Mouse (Mus musculus) brown adipose tissue, adult 24 weeks (tissue): ENCODE data around the gene Cspg5. TPM values are rescaled to one million over a fixed set of nuclear protein-coding genes. Genes with fewer than 3 reads are reported as not detected.
A peak's percentile ranks its signal among the peaks of the same experiment; 100 is the strongest.

Experiments
- H3K27ac ChIP-seq: fragments of 200-500 bp; replicated peaks from 2 replicates; pipeline ENCODE4 v1.5.1; 2012; ENCODE audit warnings: low read depth, mild to moderate bottlenecking, low read length
- H3K4me1 ChIP-seq: fragments of 200-500 bp; 2 replicates; pipeline ENCODE4 v1.6.1; 2012; ENCODE audit warnings: low read length, mixed read lengths; ENCODE audit not compliant: control insufficient read depth, insufficient read depth, insufficient read length
- H3K4me3 ChIP-seq: fragments of 200-500 bp; 2 replicates; pipeline ENCODE4 v1.5.1; 2012; ENCODE audit warnings: low read depth, mild to moderate bottlenecking, low read length, moderate library complexity; ENCODE audit not compliant: insufficient read depth
- polyA plus RNA-seq: library from polyadenylated mRNA; stranded (reverse); fragments of >200 nt; gene quantifications from 2 replicates; pipeline ENCODE4 v1.2.4, GENCODE M21; 2012; ENCODE audit not compliant: missing spikeins, insufficient read depth, insufficient read length

Gene Cspg5
- 0.92 and 1.1 TPM in 2 replicates for polyA plus RNA-seq

GRCm38 (mm10) chr9:110243221-110243833, at the start of gene Cspg5:
Gene Cspg5 (plus strand): TSS chr9:110243783.
- peaks cover 2% of the 10 kb centered on the region; the same call in 1 of the 2 replicates for H3K4me1 ChIP-seq
- no peak within 1 kb of the TSS for H3K27ac ChIP-seq
- peak within 1 kb of the TSS; percentile 64; the same call in 1 of the 2 replicates for H3K4me3 ChIP-seq

GRCm38 (mm10) chr9:110199870-110200269, 43.7 kb upstream of the Cspg5 start:
- Histone ChIP-seq H3K4me3 (no peak overlapping the region), H3K4me1 (no peaks in the 10 kb centered on the region), H3K27ac (no peak overlapping the region)

DNA sequence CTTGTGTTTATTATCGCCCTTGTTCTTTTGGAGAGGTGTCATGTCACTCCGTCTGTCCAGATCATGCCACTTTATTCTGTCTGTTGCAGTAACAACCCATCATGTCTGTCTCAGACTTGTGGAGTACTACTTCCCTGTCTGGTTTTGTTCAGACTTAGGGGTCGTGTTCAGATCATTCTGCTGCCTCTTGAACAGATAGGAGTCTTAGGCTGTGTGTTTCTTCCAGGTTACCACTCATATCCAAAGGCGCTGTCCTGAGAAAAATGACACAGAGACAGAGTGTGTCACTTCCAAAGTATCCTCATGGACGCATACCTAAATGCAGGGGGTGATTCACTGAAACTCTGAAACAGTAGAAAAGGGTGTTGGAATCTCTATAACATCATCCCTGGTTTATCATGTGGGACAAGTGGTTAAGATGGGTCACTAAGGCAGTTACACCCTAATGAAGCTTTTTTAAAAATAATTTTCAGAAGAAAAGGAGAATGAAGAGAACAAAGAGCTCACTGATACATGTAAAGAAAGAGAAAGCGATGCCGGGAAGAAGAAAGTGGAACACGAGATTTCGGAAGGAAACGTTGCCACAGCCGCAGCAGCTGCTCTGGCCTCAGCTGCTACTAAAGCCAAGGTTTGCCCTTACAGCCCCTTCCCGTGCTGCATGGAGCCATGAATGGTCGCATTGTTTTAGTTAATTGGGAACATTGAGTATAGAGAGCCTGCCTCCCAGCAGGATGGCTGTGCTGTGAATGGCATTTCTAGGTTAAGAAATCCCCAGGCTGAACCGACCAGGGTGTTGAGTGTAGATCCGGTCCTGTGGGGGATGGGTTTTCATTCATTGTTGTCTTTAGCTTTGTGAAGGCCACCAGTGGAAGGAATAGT, 37.8 kb upstream of the Cspg5 start:
- H3K4me3 ChIP-seq = no peak overlapping the region
- H3K4me1 ChIP-seq = no peaks in the 10 kb centered on the region
- H3K27ac ChIP-seq = no peak overlapping the region

DNA sequence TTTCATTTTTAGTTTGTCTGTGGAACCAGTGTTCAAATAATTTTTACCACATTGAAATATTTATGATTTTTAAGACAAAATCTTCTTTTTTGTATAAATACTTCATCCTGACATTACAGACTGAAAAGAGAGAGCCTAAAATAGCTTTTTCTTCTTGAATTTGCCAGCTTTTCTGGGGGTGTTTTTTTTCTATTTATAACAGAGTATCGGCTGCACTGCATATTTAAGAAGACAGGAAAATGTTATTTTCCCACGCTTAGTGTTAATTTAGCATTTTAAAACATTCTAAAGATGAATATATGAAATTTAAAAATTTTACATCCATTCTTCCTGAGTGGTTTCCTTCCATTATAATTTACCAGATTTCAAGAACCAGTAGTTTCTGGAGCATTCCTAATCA, 37.1 kb upstream of the Cspg5 start:
- Histone ChIP-seq H3K4me1 (no peaks in the 10 kb centered on the region), H3K4me3 (no peak overlapping the region), H3K27ac (no peak overlapping the region)

GRCm38 (mm10) chr9:110208265-110208664, 35.3 kb upstream of the Cspg5 start:
- Histone ChIP-seq H3K4me1 (no peaks in the 10 kb centered on the region), H3K4me3 (no peak overlapping the region), H3K27ac (no peak overlapping the region)

DNA sequence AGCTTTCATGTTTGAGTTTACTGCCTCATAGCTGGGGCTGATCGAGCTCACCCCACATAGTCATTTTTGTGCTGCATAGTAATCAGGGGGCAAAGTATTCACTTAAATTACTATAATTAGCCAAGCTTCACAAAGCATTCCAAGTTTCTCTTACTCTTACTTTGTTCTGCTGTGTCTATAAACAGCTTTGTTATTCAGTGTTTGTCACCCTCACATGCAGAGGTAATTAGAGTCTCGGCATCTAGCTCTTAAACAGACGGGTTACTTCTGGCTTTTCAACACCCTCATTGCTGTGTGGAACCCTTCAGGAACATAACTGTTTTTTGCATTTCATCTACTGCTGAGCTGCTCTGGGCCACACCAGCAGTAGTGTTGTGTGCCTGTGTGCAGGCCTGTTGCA, 34.6 kb upstream of the Cspg5 start:
- no peaks in the 10 kb centered on the region for H3K4me1 ChIP-seq
- no peak overlapping the region for H3K27ac ChIP-seq
- H3K4me3 ChIP-seq = no peak overlapping the region

DNA sequence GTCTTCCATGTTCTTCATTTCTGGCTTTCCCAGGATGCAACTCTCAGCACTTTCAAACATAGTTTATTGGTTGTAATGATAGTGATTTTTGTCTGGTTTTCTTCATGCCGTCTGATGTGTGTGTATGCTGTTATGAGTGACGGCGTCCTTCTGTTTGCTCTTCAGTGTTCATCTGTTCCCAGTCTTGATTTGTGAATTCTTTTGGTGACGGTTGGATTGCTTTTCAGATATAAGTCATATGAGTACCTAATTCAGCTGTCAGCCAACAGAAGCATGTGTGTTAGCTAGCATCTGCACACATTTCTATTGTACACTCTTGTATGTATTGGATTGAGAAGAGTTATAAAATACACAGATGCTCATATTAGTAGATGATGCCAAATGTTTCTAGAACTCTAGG, 19.3 kb upstream of the Cspg5 start:
- no peak overlapping the region for H3K4me3 ChIP-seq
- H3K4me1 ChIP-seq = no peaks in the 10 kb centered on the region
- H3K27ac ChIP-seq = no peak overlapping the region

- Histone ChIP-seq H3K4me1 (no peaks in the 10 kb centered on the region), H3K27ac (no peak overlapping the region), H3K4me3 (no peak overlapping the region)
These were observed 17.4 kb upstream of the Cspg5 start for GRCm38 (mm10) chr9:110226191-110226590.

- Histone ChIP-seq H3K4me1 (no peaks in the 10 kb centered on the region), H3K27ac (no peak overlapping the region), H3K4me3 (no peak overlapping the region)
These were observed 14.9 kb upstream of the Cspg5 start for GRCm38 (mm10) chr9:110228671-110229070.

GRCm38 (mm10) chr9:110229112-110229511, 14.5 kb upstream of the Cspg5 start:
- no peak overlapping the region for H3K4me3 ChIP-seq
- no peaks in the 10 kb centered on the region for H3K4me1 ChIP-seq
- H3K27ac ChIP-seq = no peak overlapping the region

GRCm38 (mm10) chr9:110229566-110230248, 13.9 kb upstream of the Cspg5 start:
- H3K4me1 ChIP-seq = no peaks in the 10 kb centered on the region
- no peak overlapping the region for H3K4me3 ChIP-seq
- H3K27ac ChIP-seq = no peak overlapping the region

DNA sequence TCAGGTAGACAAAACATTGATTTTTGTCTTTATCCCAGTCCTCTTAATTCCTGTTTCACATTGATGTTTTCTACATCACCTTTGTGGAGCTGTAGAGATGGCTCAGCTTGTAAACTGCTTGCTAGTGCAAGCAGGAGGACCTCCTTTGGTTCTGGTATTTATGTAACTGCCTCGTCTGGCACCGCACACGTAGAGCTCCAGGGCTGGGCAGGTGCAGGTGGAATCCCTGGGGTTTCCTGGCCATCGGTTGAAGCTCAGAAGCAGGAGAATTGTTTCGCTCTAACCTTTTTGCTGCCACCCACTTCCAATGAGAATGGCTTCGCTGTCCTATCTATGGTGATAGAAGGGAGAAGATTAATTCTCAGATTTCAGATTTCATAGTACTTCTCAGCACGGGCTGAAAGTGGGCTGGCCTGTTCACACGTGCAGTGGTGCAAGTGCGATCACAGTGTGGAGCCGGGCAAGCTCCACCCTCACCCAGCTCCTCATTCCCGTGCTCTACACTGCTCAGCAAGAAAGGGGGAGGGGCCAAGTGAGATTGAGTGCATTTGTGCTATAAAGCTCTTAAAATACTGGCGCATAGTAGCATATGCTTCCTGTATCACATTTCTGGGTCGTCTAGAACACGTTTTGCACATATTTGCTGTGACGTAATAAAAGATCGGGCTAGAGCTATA, 13.1 kb upstream of the Cspg5 start:
- H3K4me1 ChIP-seq = no peaks in the 10 kb centered on the region
- H3K4me3 ChIP-seq = no peak overlapping the region
- H3K27ac ChIP-seq = no peak overlapping the region

GRCm38 (mm10) chr9:110234962-110235361, 8.6 kb upstream of the Cspg5 start:
- Histone ChIP-seq H3K27ac (no peak overlapping the region), H3K4me3 (no peak overlapping the region)

DNA sequence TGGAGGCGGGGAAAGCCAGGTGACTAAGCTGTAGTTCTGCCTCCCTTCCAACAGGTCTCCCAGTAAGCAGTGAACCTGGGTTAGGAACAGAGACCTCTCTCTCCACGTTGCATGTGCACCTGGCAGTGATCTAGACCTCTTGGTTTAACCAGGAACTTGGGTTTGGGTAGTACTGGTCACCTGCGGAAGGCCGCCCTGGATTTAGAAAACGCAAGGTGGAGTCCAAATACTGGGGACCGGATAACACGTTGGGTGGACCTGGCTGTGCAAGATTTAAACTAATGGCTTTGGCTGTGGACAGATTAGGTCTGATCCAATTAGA, 945 bp downstream of the Cspg5 start:
- peak overlapping the region; percentile 64 for H3K4me3 ChIP-seq
- peaks cover 2% of the 10 kb centered on the region; the same call in 1 of the 2 replicates for H3K4me1 ChIP-seq
- H3K27ac ChIP-seq = no peak overlapping the region

More at GRCm38 (mm10) chr9:110234962-110235361, 8.6 kb upstream of the Cspg5 start:
- H3K4me1 ChIP-seq = no peaks in the 10 kb centered on the region
